ENCODE assay signal across 15 mouse cellular contexts in genomic region chr13:115631410-115632105, GRCm38 (mm10).
A peak's percentile ranks its signal among the peaks of the same experiment; 100 is the strongest.
DNase-seq lines count a peak whose midpoint lies in the region; ATAC-seq and TF ChIP-seq lines count a peak whose summit lies in the region.
"Had no signal": no experiment of that assay in that cellular context is flagged by ENCODE, and none has a peak within 500 bp of the region (broad histone marks: within the 10 kb centered on the region; RNA-seq: fewer than 3 reads in every experiment).

No protein-coding gene starts in this region.

- DNase-seq in left cerebral cortex, postnatal 4 days: peak; percentile 1
- no peak for DNase-seq in left cerebral cortex, postnatal 36 days (ENCODE audit: low spot score in 2 of 2)
- peak; percentile 1 for DNase-seq in midbrain, postnatal 0 days (ENCODE audit: low spot score)
- DNase-seq in kidney, adult 2 months: no peak
- DNase-seq in adrenal gland, adult 8-10 months: no peak
- DNase-seq: adrenal gland, postnatal 14 days; cerebellum, adult 11 months; heart, postnatal 4 days; kidney, adult 11 months; liver; lung, adult 2 months had no signal

- no peaks in the 10 kb centered on the region for H3K36me3 ChIP-seq in forebrain, embryonic 13.5 days (ENCODE audit: poor library complexity, severe bottlenecking)
- no peaks in the 10 kb centered on the region for H3K36me3 ChIP-seq in hindbrain, embryonic 16.5 days (ENCODE audit: control insufficient read depth, insufficient read depth, low read length)
- H3K36me3 ChIP-seq in midbrain, postnatal 0 days (ENCODE audit: insufficient read depth, low read length): no peaks in the 10 kb centered on the region
- H3K36me3 ChIP-seq in kidney, adult 2 months (ENCODE audit: control insufficient read depth, insufficient read depth, low read length): no peaks in the 10 kb centered on the region
- H3K36me3 ChIP-seq: heart, embryonic 10.5 days had no signal

- no peak for TF ChIP-seq CTCF in midbrain, postnatal 0 days (IDR thresholded peaks at IDR 0.05)
- no peak for TF ChIP-seq CTCF in kidney, adult 2 months (conservative IDR thresholded peaks at IDR 0.05; ENCODE audit: insufficient read depth, insufficient read length, low read depth, low read length)

- no peak for TF ChIP-seq POLR2A in kidney, adult 2 months (IDR thresholded peaks at IDR 0.05; ENCODE audit: low read depth, low read length)

- ATAC-seq in forebrain, embryonic 13.5 days: peak; percentile 87
- ATAC-seq in hindbrain, embryonic 16.5 days: peak; percentile 60; the same call in 1 of the 2 replicates
- ATAC-seq in midbrain, postnatal 0 days (ENCODE audit: low FRiP score): no peak
- ATAC-seq in granulocyte monocyte progenitor cell, adult 5-6 weeks (replicated peaks; ENCODE audit: poor library complexity, severe bottlenecking): no peak

- no peaks in the 10 kb centered on the region for H3K27me3 ChIP-seq in forebrain, embryonic 13.5 days
- peaks cover 3% of the 10 kb centered on the region for H3K27me3 ChIP-seq in hindbrain, embryonic 16.5 days (replicated peaks; ENCODE audit: control insufficient read depth, insufficient read depth, low read length)
- H3K27me3 ChIP-seq in midbrain, postnatal 0 days (ENCODE audit: insufficient read depth, low read length): no peaks in the 10 kb centered on the region
- H3K27me3 ChIP-seq in kidney, adult 2 months (replicated peaks; ENCODE audit: control insufficient read depth, insufficient read depth, low read length): no peaks in the 10 kb centered on the region

- H3K4me3 ChIP-seq in forebrain, embryonic 13.5 days: no peak overlapping the region
- H3K4me3 ChIP-seq in hindbrain, embryonic 16.5 days (ENCODE audit: low read length): no peak overlapping the region
- no peak overlapping the region for H3K4me3 ChIP-seq in midbrain, postnatal 0 days (ENCODE audit: low read depth, low read length)
- H3K4me3 ChIP-seq in kidney, adult 2 months (ENCODE audit: insufficient read depth, low read depth, low read length): no peak overlapping the region
- H3K4me3 ChIP-seq: heart, embryonic 10.5 days had no signal

- H3K4me2 ChIP-seq in forebrain, embryonic 13.5 days: no peak overlapping the region
- no peak overlapping the region for H3K4me2 ChIP-seq in hindbrain, embryonic 16.5 days (ENCODE audit: low read length)
- H3K4me2 ChIP-seq in midbrain, postnatal 0 days (ENCODE audit: low read depth, low read length, poor library complexity, severe bottlenecking): no peak overlapping the region

- intact Hi-C loops in left cerebral cortex, postnatal 4 days (cut with DNase I): no loop called here
- intact Hi-C loops in left cerebral cortex, postnatal 36 days (cut with DNase I): no loop called here

- no peaks in the 10 kb centered on the region for H3K9me3 ChIP-seq in forebrain, embryonic 13.5 days (replicated peaks)
- no peaks in the 10 kb centered on the region for H3K9me3 ChIP-seq in hindbrain, embryonic 16.5 days (ENCODE audit: control insufficient read depth, low read length)
- no peaks in the 10 kb centered on the region for H3K9me3 ChIP-seq in midbrain, postnatal 0 days (ENCODE audit: low read length)
- H3K9me3 ChIP-seq: heart, embryonic 10.5 days had no signal

- H3K27ac ChIP-seq in forebrain, embryonic 13.5 days: no peak overlapping the region
- H3K27ac ChIP-seq in hindbrain, embryonic 16.5 days (ENCODE audit: low read depth, low read length): no peak overlapping the region
- H3K27ac ChIP-seq in midbrain, postnatal 0 days (ENCODE audit: low read depth, low read length): no peak overlapping the region
- H3K27ac ChIP-seq in kidney, adult 2 months (ENCODE audit: insufficient read depth, low read depth, low read length): no peak overlapping the region
- H3K27ac ChIP-seq: heart, embryonic 10.5 days had no signal

- no peak overlapping the region for H3K9ac ChIP-seq in forebrain, embryonic 13.5 days
- no peak overlapping the region for H3K9ac ChIP-seq in hindbrain, embryonic 16.5 days (ENCODE audit: low read depth, low read length)
- H3K9ac ChIP-seq in midbrain, postnatal 0 days (replicated peaks; ENCODE audit: low read length, poor library complexity, severe bottlenecking): no peak overlapping the region

- H3K4me1 ChIP-seq in forebrain, embryonic 13.5 days: peaks cover 10% of the 10 kb centered on the region; the same call in 1 of the 2 replicates
- H3K4me1 ChIP-seq in hindbrain, embryonic 16.5 days (ENCODE audit: control insufficient read depth, insufficient read depth, low read depth, low read length): no peaks in the 10 kb centered on the region
- no peaks in the 10 kb centered on the region for H3K4me1 ChIP-seq in midbrain, postnatal 0 days (ENCODE audit: insufficient read depth, low read length)
- no peaks in the 10 kb centered on the region for H3K4me1 ChIP-seq in kidney, adult 2 months (ENCODE audit: control insufficient read depth, insufficient read depth, low read length)
- H3K4me1 ChIP-seq: heart, embryonic 10.5 days had no signal

- 19% methylated on average over 10 of the region's 10 CpGs for WGBS in forebrain, embryonic 13.5 days
- 33% methylated on average over 10 of the region's 10 CpGs for WGBS in hindbrain, embryonic 16.5 days
- WGBS in midbrain, postnatal 0 days: 25% methylated on average over 10 of the region's 10 CpGs
- 84% methylated on average over 10 of the region's 10 CpGs for whole genome bisulfite sequencing in kidney, adult 2 months

Comparison
In these comparisons a context has a peak if more than half of its experiments do, and no peak if none do; other contexts are left out.
1. DNase-seq: peak in left cerebral cortex, postnatal 4 days (single experiment) and midbrain, postnatal 0 days (single experiment); none in left cerebral cortex, postnatal 36 days (0 of 2), kidney, adult 2 months (single experiment) and adrenal gland, adult 8-10 months (single experiment).
2. ATAC-seq: peak in forebrain, embryonic 13.5 days (single experiment) and hindbrain, embryonic 16.5 days (single experiment); none in midbrain, postnatal 0 days (single experiment) and granulocyte monocyte progenitor cell, adult 5-6 weeks (single experiment).